Mouse (Mus musculus) left cerebral cortex, adult 2 months (tissue): ENCODE measurements around the gene Chpf. TPM values are rescaled to one million over a fixed set of nuclear protein-coding genes. Genes with fewer than 3 reads are reported as not detected.
A peak's percentile ranks its signal among the peaks of the same experiment; 100 is the strongest.

ENCODE experiments used
- DNase-seq, 2 experiments: peaks; one replicate each; pipeline ENCODE4 v3.0.0; 2021 to 2022; ENCODE audit warnings: low spot score in 2 of 2, mixed read lengths in 1 of 2; ENCODE audit errors: extremely low spot score in 1 of 2
- H3K27ac ChIP-seq: fragments of 200-600 bp; 2 replicates; pipeline ENCODE4 v1.8.1; 2022
- H3K4me3 ChIP-seq: fragments of 200-600 bp; 2 replicates; pipeline ENCODE4 v1.8.1; 2022
- CTCF ChIP-seq: fragments of 200-600 bp; IDR thresholded peaks from 2 replicates; pipeline ENCODE4 v1.8.1; 2022; ENCODE audit warnings: antibody characterized with exemption, mild to moderate bottlenecking, moderate library complexity
- intact Hi-C: fragments of 180-260 bp; cut with DNase I; formaldehyde crosslinking; loops from one replicate; pipeline ENCODE4 v1.15.1; 2025
- total RNA-seq, 2 experiments: library from RNA; stranded (reverse); gene quantifications; 2 replicates each; pipeline ENCODE4 v1.2.3; 2021

Gene Chpf
- total RNA-seq, 2 experiments from 2014 or later, result 80.5 to 87.3 TPM

- no peak overlapping the region for H3K27ac ChIP-seq
- peak; percentile 81 for TF ChIP-seq CTCF
- DNase-seq, result peak; percentile 81 to 84
- peak overlapping the region; percentile 87 for H3K4me3 ChIP-seq
- intact Hi-C loops, result loop anchor here (5.0 kb wide), 1 partner anchor 90 kb away; no protein-coding TSS in a partner anchor
Observed at GRCm38 (mm10) chr1:75477264-75477965, 1.7 kb downstream of the Chpf start.

- no peak for TF ChIP-seq CTCF
- intact Hi-C loops, result loop anchor here (5.0 kb wide), 1 partner anchor 89 kb away; no protein-coding TSS in a partner anchor
- DNase-seq, result no peak
- H3K27ac ChIP-seq, result no peak overlapping the region
- H3K4me3 ChIP-seq, result no peak overlapping the region
Observed at GRCm38 (mm10) chr1:75476441-75476840, 2.7 kb downstream of the Chpf start.

DNA sequence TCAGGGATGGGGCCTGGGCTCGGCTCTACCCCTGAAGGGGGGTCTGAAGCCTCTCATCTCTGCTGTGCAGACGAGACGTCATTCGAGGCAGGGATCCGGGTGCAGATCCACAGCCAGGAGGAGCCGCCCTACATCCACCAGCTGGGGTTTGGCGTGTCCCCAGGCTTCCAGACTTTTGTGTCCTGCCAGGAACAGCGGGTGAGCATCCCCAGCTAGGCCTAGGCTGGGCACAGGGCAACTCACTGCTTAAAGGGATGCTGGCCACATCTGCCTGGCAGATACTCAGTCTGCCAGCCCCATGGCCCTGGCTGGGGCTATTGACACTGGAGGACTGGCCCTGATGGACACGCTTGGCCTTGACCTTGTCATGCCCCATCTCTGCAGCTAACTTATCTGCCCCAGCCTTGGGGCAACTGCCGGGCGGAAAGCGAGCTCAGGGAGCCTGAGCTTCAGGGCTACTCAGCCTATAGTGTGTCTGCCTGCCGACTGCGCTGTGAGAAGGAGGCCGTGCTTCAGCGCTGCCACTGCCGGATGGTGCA lies 9.8 kb downstream of the Chpf start:
- H3K27ac ChIP-seq, result no peak overlapping the region
- no peak overlapping the region for H3K4me3 ChIP-seq
- DNase-seq, result no peak
- intact Hi-C loops, result no loop called here
- TF ChIP-seq CTCF, result no peak

DNA sequence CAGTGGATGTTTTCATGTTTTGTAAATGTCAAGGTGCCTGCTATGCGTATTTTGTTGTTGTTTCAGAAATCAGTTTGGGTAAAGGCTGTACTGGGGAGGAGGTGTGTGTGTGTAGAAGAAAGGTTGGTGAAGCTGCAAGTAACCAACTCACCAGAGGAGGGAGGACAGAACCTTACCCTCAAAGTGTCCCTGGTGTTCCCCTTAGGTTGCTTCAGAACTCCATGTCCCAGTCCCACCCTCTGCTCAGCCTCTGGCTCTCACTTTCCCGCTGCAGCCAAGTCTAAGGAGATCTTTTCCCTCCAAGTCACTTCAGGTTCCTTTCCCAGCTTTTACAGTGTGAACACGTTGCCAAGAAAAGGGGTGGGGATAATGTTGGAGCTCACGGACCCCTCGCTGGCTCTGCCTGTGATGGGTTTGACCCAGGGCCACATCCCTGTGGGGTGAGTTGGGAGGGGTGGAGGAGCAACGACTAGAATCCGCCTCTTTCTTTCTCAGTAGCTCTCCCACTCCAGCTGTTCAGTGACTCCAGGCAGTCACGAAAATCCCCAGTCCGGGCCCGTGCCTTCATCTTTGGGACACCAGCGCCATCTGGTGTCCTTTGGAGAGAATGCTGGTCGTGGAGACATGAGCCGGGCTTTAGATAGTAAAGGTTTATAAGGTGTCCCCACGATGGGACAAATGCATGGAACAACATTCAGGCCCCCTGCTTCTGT lies 11.7 kb downstream of the Chpf start:
- Histone ChIP-seq H3K27ac (no peak overlapping the region), H3K4me3 (no peak overlapping the region)
- peak; percentile 85 for TF ChIP-seq CTCF
- peak; percentile 82 to 85 for DNase-seq
- intact Hi-C loops, result loop anchor here (1.0 kb wide), 2 partner anchors 22 to 124 kb away; no protein-coding TSS in a partner anchor

GRCm38 (mm10) chr1:75463652-75464204 lies 15.4 kb downstream of the Chpf start:
- intact Hi-C loops, result no loop called here
- TF ChIP-seq CTCF, result no peak
- H3K27ac ChIP-seq, result no peak overlapping the region

GRCm38 (mm10) chr1:75462636-75463035 lies 16.5 kb downstream of the Chpf start:
- H3K27ac ChIP-seq, result no peak overlapping the region
- intact Hi-C loops, result no loop called here
- H3K4me3 ChIP-seq, result no peak overlapping the region
- TF ChIP-seq CTCF, result no peak
- no peak for DNase-seq

More at GRCm38 (mm10) chr1:75463652-75464204, 15.4 kb downstream of the Chpf start:
- DNase-seq, result no peak
- H3K4me3 ChIP-seq, result no peak overlapping the region

GRCm38 (mm10) chr1:75460297-75460696 lies 18.8 kb downstream of the Chpf start:
- no peak for TF ChIP-seq CTCF
- Histone ChIP-seq H3K4me3 (no peak overlapping the region), H3K27ac (no peak overlapping the region)
- intact Hi-C loops, result no loop called here
- DNase-seq, result no peak

DNA sequence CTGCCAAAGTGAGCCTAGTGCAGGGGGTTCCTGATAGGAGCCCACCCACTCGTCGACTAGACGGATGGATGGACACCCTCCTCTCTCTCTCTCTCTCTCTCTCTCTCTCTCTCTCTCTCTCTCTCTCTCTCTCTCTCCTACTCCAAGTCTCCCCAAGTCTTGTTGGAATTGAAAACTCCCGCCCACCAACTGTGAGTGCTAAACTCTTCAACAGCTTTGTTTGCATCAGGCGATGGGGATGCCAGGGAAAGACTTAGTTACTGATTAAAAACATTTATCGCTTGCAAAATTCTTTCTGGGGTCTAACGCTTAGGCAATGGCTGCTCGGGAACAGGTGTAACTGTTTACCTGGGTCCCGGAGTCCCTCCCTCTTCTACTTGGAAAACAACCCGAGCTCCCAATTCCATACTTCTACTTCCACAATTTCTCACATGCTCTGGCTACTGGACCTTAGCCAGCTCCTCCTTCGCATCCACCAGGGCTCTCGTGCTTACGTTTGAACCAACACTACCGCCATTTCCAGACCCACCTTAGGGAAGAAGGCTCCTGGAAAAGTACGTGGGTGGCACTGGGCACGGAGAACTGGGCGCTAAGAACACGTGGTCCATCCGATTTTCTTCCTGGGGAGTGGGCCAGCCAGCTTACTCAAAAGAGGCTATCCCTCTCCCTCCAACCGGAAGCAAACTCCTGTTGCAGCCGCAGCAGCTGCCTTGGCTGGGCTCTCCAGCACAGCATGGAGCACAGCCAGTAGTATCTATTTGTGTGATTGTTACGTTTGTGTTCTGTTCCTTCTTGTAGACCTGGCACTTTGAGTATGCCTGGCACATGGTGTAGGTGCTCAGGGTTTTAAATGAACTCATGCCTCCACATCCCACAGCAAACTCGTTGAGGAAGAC lies 20.1 kb downstream of the Chpf start:
- intact Hi-C loops, result loop anchor here (2.0 kb wide), 1 partner anchor 14 kb away; no protein-coding TSS in a partner anchor
- Histone ChIP-seq H3K27ac (peak overlapping the region; percentile 88), H3K4me3 (peak overlapping the region; percentile 43)
- TF ChIP-seq CTCF, result no peak
- DNase-seq, result peak in 1 of 2 experiments; percentile 70

DNA sequence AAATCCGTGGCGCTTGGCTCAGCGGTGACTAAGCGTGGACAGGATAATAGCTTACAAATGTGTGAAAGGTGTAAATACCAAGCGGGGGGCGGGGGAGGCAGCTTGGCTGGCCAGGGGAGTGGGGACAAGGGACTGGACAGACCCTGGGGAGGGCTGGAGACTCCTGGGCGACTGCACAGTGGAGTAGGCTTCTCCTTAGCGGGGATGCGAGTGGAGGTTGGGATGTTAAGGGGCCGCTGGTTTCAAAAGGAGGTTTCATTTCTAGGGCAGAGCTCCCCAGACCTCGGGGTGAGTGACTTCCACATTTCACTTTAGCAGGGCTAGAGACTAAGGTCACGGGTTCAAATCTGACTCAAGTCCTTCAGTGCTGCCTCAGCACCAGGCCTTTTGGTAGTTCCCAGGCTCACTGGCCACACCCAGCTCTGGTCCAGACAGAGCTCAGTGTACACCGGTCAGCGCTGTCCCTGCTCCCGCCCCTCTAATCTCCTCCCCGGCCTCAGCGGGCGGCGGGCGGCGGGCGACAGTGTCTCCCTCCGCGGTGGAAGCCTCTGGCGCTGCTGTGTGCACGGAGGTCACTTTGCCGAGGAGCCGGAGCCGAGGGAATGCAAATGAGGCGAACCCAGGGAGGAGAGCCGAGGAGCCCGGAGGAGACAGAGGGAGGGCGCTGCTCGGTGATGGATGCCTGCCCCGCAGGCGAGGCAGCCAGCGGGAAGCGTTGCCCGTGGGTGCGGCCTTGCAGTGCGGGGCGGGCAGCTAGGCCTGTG lies 20.9 kb downstream of the Chpf start:
- Histone ChIP-seq H3K27ac (peak overlapping the region; percentile 88), H3K4me3 (peak overlapping the region; percentile 43)
- peak; percentile 57 to 62 for DNase-seq
- intact Hi-C loops, result loop anchor here (2.0 kb wide), 1 partner anchor 13 kb away; no protein-coding TSS in a partner anchor
- TF ChIP-seq CTCF, result no peak; the same call in 1 of the 2 replicates

DNA sequence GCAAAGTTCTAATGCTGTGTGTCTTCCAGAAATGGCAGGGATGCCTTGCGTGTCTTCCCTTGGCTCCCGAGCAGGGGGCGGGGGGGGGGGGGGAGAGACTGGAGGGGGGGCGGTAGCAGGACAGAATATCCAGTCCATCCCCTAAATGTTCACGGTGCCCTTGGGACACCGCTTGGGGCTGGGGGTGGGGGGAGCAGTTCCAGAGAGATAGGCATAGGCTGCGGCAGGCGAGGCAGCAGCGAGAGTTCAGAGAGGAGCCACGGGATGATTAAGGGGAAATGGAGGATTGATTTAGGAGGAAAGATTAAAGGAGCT lies 21.4 kb downstream of the Chpf start:
- no peak for DNase-seq
- intact Hi-C loops, result loop anchor here (2.0 kb wide), 1 partner anchor 13 kb away; no protein-coding TSS in a partner anchor
- no peak for TF ChIP-seq CTCF
- no peak overlapping the region for H3K4me3 ChIP-seq
- H3K27ac ChIP-seq, result peak overlapping the region; percentile 88
